Mouse (Mus musculus): ENCODE data around the gene Tac4. TPM values are rescaled to one million over a fixed set of nuclear protein-coding genes. Genes with fewer than 3 reads are reported as not detected.
A peak's percentile ranks its signal among the peaks of the same experiment; 100 is the strongest.

Tac4 gene
- total and polyA plus RNA-seq, 3 experiments, result 0.07 to 0.39 TPM; not detected in 1

- H3K27me3 ChIP-seq (ENCODE audit: control insufficient read depth in 1 of 2, insufficient read depth in 2 of 2, low read length in 2 of 2), result peaks cover 0 to 2% of the 10 kb centered on the region in 2 experiments; a peak in 3 of 4 replicates
- no peak overlapping the region for H3K27ac ChIP-seq (ENCODE audit: control insufficient read depth, low read depth, low read length)
- H3K4me1 ChIP-seq (ENCODE audit: control insufficient read depth in 1 of 2, insufficient read depth in 2 of 2, low read length in 2 of 2), result no peaks in the 10 kb centered on the region
- H3K9me3 ChIP-seq (replicated peaks; ENCODE audit: insufficient read depth, low read length), result no peaks in the 10 kb centered on the region
- TF ChIP-seq MYC (IDR thresholded peaks at IDR 0.05; ENCODE audit: low read depth, low read length) (no peak), MAZ (IDR thresholded peaks at IDR 0.05; ENCODE audit: low read depth, low read length) (no peak), MAX (IDR thresholded peaks at IDR 0.05; ENCODE audit: low read length) (no peak), ZKSCAN1 (IDR thresholded peaks at IDR 0.05; ENCODE audit: low read depth, low read length) (no peak), MXI1 (IDR thresholded peaks at IDR 0.05; ENCODE audit: low read depth, low read length) (no peak), TCF12 (IDR thresholded peaks at IDR 0.05; ENCODE audit: low read depth, low read length) (no peak), RCOR1 (IDR thresholded peaks at IDR 0.05; ENCODE audit: low read depth, low read length) (no peak), MEF2A (IDR thresholded peaks at IDR 0.05; ENCODE audit: extremely low read depth, insufficient replicate concordance, low read depth, low read length, poor library complexity, severe bottlenecking) (no peak), POLR2AphosphoS5 (IDR thresholded peaks at IDR 0.05; ENCODE audit: borderline replicate concordance, low read depth, low read length) (no peak), ELF1 (IDR thresholded peaks at IDR 0.05; ENCODE audit: low read depth, low read length) (no peak), TBP (IDR thresholded peaks at IDR 0.05; ENCODE audit: low read depth, low read length) (no peak), TAL1 (IDR thresholded peaks at IDR 0.05; ENCODE audit: low read length) (no peak), E2F4 (IDR thresholded peaks at IDR 0.05; ENCODE audit: borderline replicate concordance, low read depth, low read length) (no peak), SMC3 (IDR thresholded peaks at IDR 0.05; ENCODE audit: low read depth, low read length) (no peak), ZC3H11A (IDR thresholded peaks at IDR 0.05; ENCODE audit: low read depth, low read length) (no peak), ZNF384 (IDR thresholded peaks at IDR 0.05; ENCODE audit: low read depth, low read length) (no peak), NELFE (IDR thresholded peaks at IDR 0.05; ENCODE audit: low read depth, low read length) (no peak), MAFK (IDR thresholded peaks at IDR 0.05; ENCODE audit: borderline replicate concordance, low read depth, low read length) (no peak), GATA1 (IDR thresholded peaks at IDR 0.05; ENCODE audit: low read depth, low read length) (no peak)
- no peak overlapping the region for H3K4me3 ChIP-seq (ENCODE audit: control insufficient read depth in 1 of 2, insufficient read depth in 1 of 2, low read depth in 2 of 2, low read length in 2 of 2)
- no peak overlapping the region for H3K9ac ChIP-seq (ENCODE audit: control insufficient read depth, low read depth, low read length, poor library complexity, severe bottlenecking)
- no peaks in the 10 kb centered on the region for H3K36me3 ChIP-seq (ENCODE audit: control insufficient read depth in 1 of 2, insufficient read depth in 2 of 2, low read length in 2 of 2)
- H3K79me2 ChIP-seq (ENCODE audit: control insufficient read depth, insufficient read depth, low read length, poor library complexity), result no peaks in the 10 kb centered on the region
- DNase-seq (ENCODE audit: low read depth, low spot score), result no peak
These were observed 11.2 kb upstream of the Tac4 start for GRCm38 (mm10) chr11:95250110-95250509.

GRCm38 (mm10) chr11:95251295-95251694 lies 10.0 kb upstream of the Tac4 start:
- peak; percentile 75 for DNase-seq (ENCODE audit: low read depth, low spot score)
- Histone ChIP-seq H3K27ac (ENCODE audit: control insufficient read depth, low read depth, low read length) (no peak overlapping the region), H3K4me3 (ENCODE audit: control insufficient read depth in 1 of 2, insufficient read depth in 1 of 2, low read depth in 2 of 2, low read length in 2 of 2) (no peak overlapping the region), H3K9me3 (replicated peaks; ENCODE audit: insufficient read depth, low read length) (no peaks in the 10 kb centered on the region), H3K36me3 (ENCODE audit: control insufficient read depth in 1 of 2, insufficient read depth in 2 of 2, low read length in 2 of 2) (no peaks in the 10 kb centered on the region), H3K9ac (ENCODE audit: control insufficient read depth, low read depth, low read length, poor library complexity, severe bottlenecking) (no peak overlapping the region), H3K27me3 (ENCODE audit: control insufficient read depth in 1 of 2, insufficient read depth in 2 of 2, low read length in 2 of 2) (peaks cover 0 to 2% of the 10 kb centered on the region in 2 experiments; a peak in 3 of 4 replicates), H3K4me1 (ENCODE audit: control insufficient read depth in 1 of 2, insufficient read depth in 2 of 2, low read length in 2 of 2) (no peaks in the 10 kb centered on the region), H3K79me2 (ENCODE audit: control insufficient read depth, insufficient read depth, low read length, poor library complexity) (no peaks in the 10 kb centered on the region)
- peak; percentile 88 for TF ChIP-seq RAD21 (IDR thresholded peaks at IDR 0.05; ENCODE audit: low read depth, low read length)
- TF ChIP-seq USF1 (IDR thresholded peaks at IDR 0.05; ENCODE audit: low read depth, low read length), result 0 out of 2 replicates have a peak, but pooled peaks have one; percentile 44
- TF ChIP-seq KAT2A (conservative IDR thresholded peaks at IDR 0.05; ENCODE audit: low read depth, low read length), result no peak
- TF ChIP-seq SMC3 (IDR thresholded peaks at IDR 0.05; ENCODE audit: low read depth, low read length), result peak; percentile 95
- TF ChIP-seq POLR2A (IDR thresholded peaks at IDR 0.05; ENCODE audit: control insufficient read depth in 1 of 2, insufficient read depth in 1 of 2, low read depth in 1 of 2, low read length in 2 of 2, poor library complexity in 1 of 2), result no peak
- TF ChIP-seq NELFE (IDR thresholded peaks at IDR 0.05; ENCODE audit: low read depth, low read length), result no peak
- TF ChIP-seq ZC3H11A (IDR thresholded peaks at IDR 0.05; ENCODE audit: low read depth, low read length), result peak; percentile 76
- TF ChIP-seq CTCF (IDR thresholded peaks at IDR 0.05 in 2 of 3, conservative IDR thresholded peaks at IDR 0.05 in 1 of 3; ENCODE audit: control insufficient read depth in 1 of 3, insufficient read depth in 1 of 3, low read depth in 2 of 3, low read length in 3 of 3, poor library complexity in 1 of 3, severe bottlenecking in 1 of 3), result peak; percentile 81 to 99 (median 97)

Data from MEL (cell line).